ENCODE assay signal across 8 mouse cellular contexts in genomic region chr2:164436215-164436913, GRCm38 (mm10). TPM values are rescaled to one million over a fixed set of nuclear protein-coding genes. Genes with fewer than 3 reads are reported as not detected.
A peak's percentile ranks its signal among the peaks of the same experiment; 100 is the strongest.
DNase-seq lines count a peak whose midpoint lies in the region; ATAC-seq lines count a peak whose summit lies in the region.
"Had no signal": no experiment of that assay in that cellular context is flagged by ENCODE, and none has a peak within 500 bp of the region (broad histone marks: within the 10 kb centered on the region; RNA-seq: fewer than 3 reads in every experiment).

No protein-coding gene starts in this region.

- H3K27me3 ChIP-seq in hindbrain, embryonic 13.5 days, result peaks cover 12% of the 10 kb centered on the region
- no peaks in the 10 kb centered on the region for H3K27me3 ChIP-seq in limb, embryonic 15.5 days

- H3K9ac ChIP-seq in hindbrain, embryonic 13.5 days, result no peak overlapping the region
- H3K9ac ChIP-seq in limb, embryonic 15.5 days, result no peak overlapping the region

- DNase-seq in kidney, adult 18-20 months, result peak; percentile 54
- no peak for DNase-seq in kidney, postnatal 10 days
- DNase-seq in urinary bladder, adult 2 months (ENCODE audit: low spot score), result no peak
- DNase-seq in adrenal gland, postnatal 25 days, result no peak

- H3K4me2 ChIP-seq in hindbrain, embryonic 13.5 days, result no peak overlapping the region
- 0 out of 2 replicates have a peak overlapping the region, but pooled peaks have one; percentile 10 for H3K4me2 ChIP-seq in limb, embryonic 15.5 days

- no peak for ATAC-seq in hindbrain, embryonic 13.5 days (ENCODE audit: low FRiP score)
- no peak for ATAC-seq in limb, embryonic 15.5 days (ENCODE audit: insufficient number of reproducible peaks, low FRiP score, low TSS enrichment, low read depth)

- peaks cover 46% of the 10 kb centered on the region for H3K4me1 ChIP-seq in brown adipose tissue, adult 24 weeks (ENCODE audit: control insufficient read depth, insufficient read depth, insufficient read length, low read length)
- H3K4me1 ChIP-seq in hindbrain, embryonic 13.5 days (replicated peaks), result peaks cover 10% of the 10 kb centered on the region; the same call in 1 of the 2 replicates
- H3K4me1 ChIP-seq in limb, embryonic 15.5 days, result peaks cover 97% of the 10 kb centered on the region

- peak overlapping the region; percentile 89 for H3K27ac ChIP-seq in brown adipose tissue, adult 24 weeks (replicated peaks; ENCODE audit: low read depth, low read length)
- peak overlapping the region; percentile 35; the same call in 1 of the 2 replicates for H3K27ac ChIP-seq in hindbrain, embryonic 13.5 days
- H3K27ac ChIP-seq in limb, embryonic 15.5 days, result peak overlapping the region; percentile 86

- WGBS in hindbrain, embryonic 13.5 days, result 26% methylated on average over 8 of the region's 8 CpGs
- WGBS in limb, embryonic 15.5 days, result 22% methylated on average over 8 of the region's 8 CpGs

- no peaks in the 10 kb centered on the region for H3K9me3 ChIP-seq in hindbrain, embryonic 13.5 days
- H3K9me3 ChIP-seq in limb, embryonic 15.5 days, result no peaks in the 10 kb centered on the region

- H3K4me3 ChIP-seq in brown adipose tissue, adult 24 weeks (ENCODE audit: insufficient read depth, low read depth, low read length), result no peak overlapping the region
- no peak overlapping the region for H3K4me3 ChIP-seq in hindbrain, embryonic 13.5 days
- no peak overlapping the region for H3K4me3 ChIP-seq in limb, embryonic 15.5 days

- H3K36me3 ChIP-seq in hindbrain, embryonic 13.5 days, result no peaks in the 10 kb centered on the region
- H3K36me3 ChIP-seq in limb, embryonic 15.5 days, result no peaks in the 10 kb centered on the region

RNA-seq across cellular contexts. Expression of gene Sdc4, which starts 7.3 kb away (rescaled TPM):
- 34.7 and 37.6 TPM in 2 replicates for polyA plus RNA-seq in brown adipose tissue, adult 24 weeks (2012; ENCODE audit: insufficient read depth, insufficient read length, missing spikeins)
- 9.0 and 9.7 TPM in 2 replicates for polyA plus RNA-seq in hindbrain, embryonic 13.5 days (2015; fragmentation: Nextera tagmentation; extraction: Ambion mirVana)
- 107 and 110 TPM in 2 replicates for polyA plus RNA-seq in limb, embryonic 15.5 days (2015; fragmentation: Nextera tagmentation; extraction: Ambion mirVana)
- 150 and 162 TPM in 2 replicates for polyA plus RNA-seq in urinary bladder, adult 2 months (2012; rRNA removed)
- 75.1 and 82.0 TPM in 2 replicates for total RNA-seq in adrenal gland, postnatal 25 days (2021)

RNA-seq across cellular contexts. Expression of gene Sys1, which starts 20.4 kb away (rescaled TPM):
- polyA plus RNA-seq in brown adipose tissue, adult 24 weeks (2012; ENCODE audit: insufficient read depth, insufficient read length, missing spikeins), result 24.4 and 27.2 TPM in 2 replicates
- 84.3 and 85.3 TPM in 2 replicates for polyA plus RNA-seq in hindbrain, embryonic 13.5 days (2015; fragmentation: Nextera tagmentation; extraction: Ambion mirVana)
- 54.5 and 61.2 TPM in 2 replicates for polyA plus RNA-seq in limb, embryonic 15.5 days (2015; fragmentation: Nextera tagmentation; extraction: Ambion mirVana)
- 38.9 and 45.9 TPM in 2 replicates for polyA plus RNA-seq in urinary bladder, adult 2 months (2012; rRNA removed)
- 27.0 and 30.0 TPM in 2 replicates for total RNA-seq in adrenal gland, postnatal 25 days (2021)

RNA-seq across cellular contexts. Expression of gene Gm20458, which starts 24.4 kb away (rescaled TPM):
- 2.4 TPM in 1 of 2 replicates, not detected in the other for polyA plus RNA-seq in brown adipose tissue, adult 24 weeks (2012; ENCODE audit: insufficient read depth, insufficient read length, missing spikeins)
- polyA plus RNA-seq in hindbrain, embryonic 13.5 days (2015; fragmentation: Nextera tagmentation; extraction: Ambion mirVana), result 5.0 and 5.9 TPM in 2 replicates
- polyA plus RNA-seq in limb, embryonic 15.5 days (2015; fragmentation: Nextera tagmentation; extraction: Ambion mirVana), result 11.0 and 12.2 TPM in 2 replicates
- 3.0 and 4.4 TPM in 2 replicates for polyA plus RNA-seq in urinary bladder, adult 2 months (2012; rRNA removed)
- total RNA-seq in adrenal gland, postnatal 25 days (2021), result 4.0 TPM in 1 of 2 replicates, not detected in the other

RNA-seq across cellular contexts. Expression of gene Matn4, which starts 31.4 kb away (rescaled TPM):
- polyA plus RNA-seq in brown adipose tissue, adult 24 weeks (2012; ENCODE audit: insufficient read depth, insufficient read length, missing spikeins), result 0.52 TPM in 1 of 2 replicates, not detected in the other
- 2.3 and 9.3 TPM in 2 replicates for polyA plus RNA-seq in hindbrain, embryonic 13.5 days (2015; fragmentation: Nextera tagmentation; extraction: Ambion mirVana)
- polyA plus RNA-seq in limb, embryonic 15.5 days (2015; fragmentation: Nextera tagmentation; extraction: Ambion mirVana), result 108 and 113 TPM in 2 replicates
- 3.1 and 3.4 TPM in 2 replicates for polyA plus RNA-seq in urinary bladder, adult 2 months (2012; rRNA removed)
- 0.73 and 1.3 TPM in 2 replicates for total RNA-seq in adrenal gland, postnatal 25 days (2021)

RNA-seq across cellular contexts. Expression of gene Rbpjl, which starts 33.4 kb away (rescaled TPM):
- polyA plus RNA-seq in brown adipose tissue, adult 24 weeks (2012; ENCODE audit: insufficient read depth, insufficient read length, missing spikeins), result not detected in 2 replicates
- polyA plus RNA-seq in hindbrain, embryonic 13.5 days (2015; fragmentation: Nextera tagmentation; extraction: Ambion mirVana), result 0.05 and 0.09 TPM in 2 replicates
- 1.2 and 1.3 TPM in 2 replicates for polyA plus RNA-seq in limb, embryonic 15.5 days (2015; fragmentation: Nextera tagmentation; extraction: Ambion mirVana)
- polyA plus RNA-seq in urinary bladder, adult 2 months (2012; rRNA removed), result 0.01 TPM in 1 of 2 replicates, not detected in the other
- total RNA-seq in adrenal gland, postnatal 25 days (2021), result not detected in 2 replicates
- polyA plus RNA-seq: large intestine, adult 2 months had no signal

Comparison
In these comparisons a context has a peak if more than half of its experiments do, and no peak if none do; other contexts are left out.
1. H3K27ac ChIP-seq: peak in every context shown above with its lines; median percentile 89 in brown adipose tissue, adult 24 weeks; 86 in limb, embryonic 15.5 days; 35 in hindbrain, embryonic 13.5 days.